In genomic region chr5:113280138-113280856, GRCm38 (mm10) we compare ENCODE assay signal across 8 mouse cellular contexts. TPM values are rescaled to one million over a fixed set of nuclear protein-coding genes. Genes with fewer than 3 reads are reported as not detected.
A peak's percentile ranks its signal among the peaks of the same experiment; 100 is the strongest.
DNase-seq lines count a peak whose midpoint lies in the region; ATAC-seq lines count a peak whose summit lies in the region.

No protein-coding gene starts in this region.

- no peaks in the 10 kb centered on the region for H3K4me1 ChIP-seq in intestine, embryonic 14.5 days (replicated peaks; ENCODE audit: control insufficient read depth, insufficient read depth, low read length)
- no peaks in the 10 kb centered on the region for H3K4me1 ChIP-seq in liver, embryonic 16.5 days (ENCODE audit: control insufficient read depth, low read depth, low read length)
- no peaks in the 10 kb centered on the region for H3K4me1 ChIP-seq in neural tube, embryonic 15.5 days

- H3K27me3 ChIP-seq in intestine, embryonic 14.5 days (replicated peaks; ENCODE audit: control insufficient read depth, insufficient read depth, low read length), result no peaks in the 10 kb centered on the region
- H3K27me3 ChIP-seq in liver, embryonic 16.5 days (ENCODE audit: control insufficient read depth, insufficient read depth, low read depth, low read length), result no peaks in the 10 kb centered on the region
- H3K27me3 ChIP-seq in neural tube, embryonic 15.5 days (replicated peaks), result peaks cover 3% of the 10 kb centered on the region; the same call in 1 of the 2 replicates

- 31% methylated on average over 15 of the region's 15 CpGs for WGBS in intestine, embryonic 14.5 days
- WGBS in liver, embryonic 16.5 days (ENCODE audit: insufficient replicate concordance), result 24% methylated on average over 15 of the region's 15 CpGs
- WGBS in neural tube, embryonic 15.5 days, result 39% methylated on average over 15 of the region's 15 CpGs

- H3K9ac ChIP-seq in intestine, embryonic 14.5 days (ENCODE audit: low read length), result no peak overlapping the region
- no peak overlapping the region for H3K9ac ChIP-seq in liver, embryonic 16.5 days (ENCODE audit: low read depth, low read length)
- H3K9ac ChIP-seq in neural tube, embryonic 15.5 days (replicated peaks), result no peak overlapping the region

- peak; percentile 71 to 86 for DNase-seq in cerebellum, postnatal 14 days
- no peak for DNase-seq in cerebellum, adult 8-10 months
- peak; percentile 75 for DNase-seq in embryo, embryonic 9.5 days (ENCODE audit: extremely low spot score)
- no peak for DNase-seq in intestine, embryonic 14.5 days (ENCODE audit: low spot score)
- DNase-seq in T-cell, adult 2 months (ENCODE audit: low spot score), result no peak
- no peak for DNase-seq in ovary, adult 18-20 months (ENCODE audit: low spot score)

- 0 out of 2 replicates have a peak, but pooled peaks cover 5% of the 10 kb centered on the region for H3K36me3 ChIP-seq in intestine, embryonic 14.5 days (ENCODE audit: control insufficient read depth, insufficient read depth, low read length)
- no peaks in the 10 kb centered on the region for H3K36me3 ChIP-seq in liver, embryonic 16.5 days (ENCODE audit: control insufficient read depth, insufficient read depth)
- peaks cover 81% of the 10 kb centered on the region for H3K36me3 ChIP-seq in neural tube, embryonic 15.5 days

- peak overlapping the region; percentile 24 for H3K4me3 ChIP-seq in intestine, embryonic 14.5 days (ENCODE audit: low read depth, low read length)
- peak overlapping the region; percentile 35 for H3K4me3 ChIP-seq in liver, embryonic 16.5 days (ENCODE audit: low read depth, low read length)
- no peak overlapping the region for H3K4me3 ChIP-seq in neural tube, embryonic 15.5 days (replicated peaks)

- H3K9me3 ChIP-seq in intestine, embryonic 14.5 days (ENCODE audit: control insufficient read depth, low read length), result no peaks in the 10 kb centered on the region
- no peaks in the 10 kb centered on the region for H3K9me3 ChIP-seq in liver, embryonic 16.5 days (replicated peaks; ENCODE audit: control insufficient read depth, low read length)
- no peaks in the 10 kb centered on the region for H3K9me3 ChIP-seq in neural tube, embryonic 15.5 days (replicated peaks)

- H3K27ac ChIP-seq in intestine, embryonic 14.5 days (ENCODE audit: low read depth), result no peak overlapping the region
- H3K27ac ChIP-seq in liver, embryonic 16.5 days (ENCODE audit: low read length), result no peak overlapping the region
- H3K27ac ChIP-seq in neural tube, embryonic 15.5 days (replicated peaks), result no peak overlapping the region

- ATAC-seq in intestine, embryonic 14.5 days (replicated peaks; ENCODE audit: low FRiP score, low TSS enrichment, low read depth), result peak; percentile 86
- peak; percentile 84 for ATAC-seq in liver, embryonic 16.5 days (ENCODE audit: low read depth)
- ATAC-seq in neural tube, embryonic 15.5 days (ENCODE audit: low FRiP score), result no peak

- H3K4me2 ChIP-seq in intestine, embryonic 14.5 days (ENCODE audit: low read length), result peak overlapping the region; percentile 42
- H3K4me2 ChIP-seq in liver, embryonic 16.5 days (ENCODE audit: low read depth, low read length), result peak overlapping the region; percentile 19
- H3K4me2 ChIP-seq in neural tube, embryonic 15.5 days, result 0 out of 2 replicates have a peak overlapping the region, but pooled peaks have one; percentile 20

RNA-seq across cellular contexts. Expression of gene Sgsm1, which starts 30.3 kb away (rescaled TPM):
- polyA plus RNA-seq in intestine, embryonic 14.5 days (2014; fragmentation: Nextera tagmentation; extraction: Ambion mirVana), result 8.8 and 10.0 TPM in 2 replicates
- polyA plus RNA-seq in liver, embryonic 16.5 days (2015; fragmentation: Nextera tagmentation; extraction: Ambion mirVana), result 1.6 and 2.0 TPM in 2 replicates
- polyA plus RNA-seq in neural tube, embryonic 15.5 days (2015; fragmentation: Nextera tagmentation; extraction: Ambion mirVana), result 16.8 and 20.0 TPM in 2 replicates

RNA-seq across cellular contexts. Expression of gene Tmem211, which starts 53.6 kb away (rescaled TPM):
- polyA plus RNA-seq in intestine, embryonic 14.5 days (2014; fragmentation: Nextera tagmentation; extraction: Ambion mirVana), result not detected in 2 replicates
- polyA plus RNA-seq in liver, embryonic 16.5 days (2015; fragmentation: Nextera tagmentation; extraction: Ambion mirVana), result not detected in 2 replicates
- not detected in 2 replicates for polyA plus RNA-seq in neural tube, embryonic 15.5 days (2015; fragmentation: Nextera tagmentation; extraction: Ambion mirVana)

RNA-seq across cellular contexts. Expression of gene 2900026A02Rik, which starts 59.3 kb away (rescaled TPM):
- 6.9 TPM in 2 replicates for polyA plus RNA-seq in intestine, embryonic 14.5 days (2014; fragmentation: Nextera tagmentation; extraction: Ambion mirVana)
- 2.6 and 3.4 TPM in 2 replicates for polyA plus RNA-seq in liver, embryonic 16.5 days (2015; fragmentation: Nextera tagmentation; extraction: Ambion mirVana)
- 3.0 and 5.5 TPM in 2 replicates for polyA plus RNA-seq in neural tube, embryonic 15.5 days (2015; fragmentation: Nextera tagmentation; extraction: Ambion mirVana)

Comparison
In these comparisons a context has a peak if more than half of its experiments do, and no peak if none do; other contexts are left out.
1. DNase-seq: peak in cerebellum, postnatal 14 days (2 of 2) and embryo, embryonic 9.5 days (single experiment); none in cerebellum, adult 8-10 months (single experiment), intestine, embryonic 14.5 days (single experiment), T-cell, adult 2 months (single experiment) and ovary, adult 18-20 months (single experiment).
2. Peak in every context shown above with its lines, with median percentiles within 50 percentile points of each other: H3K4me2 ChIP-seq.